Mouse (Mus musculus): ENCODE measurements around the gene Ramac. TPM values are rescaled to one million over a fixed set of nuclear protein-coding genes. Genes with fewer than 3 reads are reported as not detected.

Ramac gene
- total and polyA plus RNA-seq, 3 experiments, result 30.8 to 134 (median 56.8) TPM

GRCm38 (mm10) chr7:81789095-81789757 lies 26.5 kb downstream of the Ramac start, which contains the start of gene 3110040N11Rik:
TSS of gene 3110040N11Rik (minus strand) at chr7:81789478.
- dilution Hi-C loops (cut with MboI; ENCODE audit: extremely low pct_ligation_motif_present, extremely low pct_unique_long_range_greater_than_20kb, low sequenced_read_pairs) (no loop called here), in situ Hi-C loops (cut with MboI; ENCODE audit: low pct_ligation_motif_present, low pct_unique_long_range_greater_than_20kb, low sequenced_read_pairs) (loop anchor here (25.0 kb wide), 2 partner anchors 323 to 473 kb away; no protein-coding TSS in a partner anchor)
- Histone ChIP-seq H3K9me3 (replicated peaks; ENCODE audit: low read length) (no peaks in the 10 kb centered on the region), H3K4me2 (ENCODE audit: insufficient read depth, low read depth, poor library complexity, severe bottlenecking) (peak within 1 kb of the TSS; percentile 82), H3K9ac (ENCODE audit: insufficient read depth, low read depth) (peak within 1 kb of the TSS; percentile 74), H3K79me2 (replicated peaks; ENCODE audit: control insufficient read depth, extremely low read depth, insufficient read depth, poor library complexity, severe bottlenecking) (no peaks in the 10 kb centered on the region; the same call in 1 of the 2 replicates), H3K4me3 (replicated peaks in 1 of 3; ENCODE audit: low read depth in 2 of 3, low read length in 2 of 3, poor library complexity in 1 of 3) (peak within 1 kb of the TSS; percentile 46 to 81 (median 68)), H3K27ac (ENCODE audit: insufficient read depth, low read depth) (peak within 1 kb of the TSS; percentile 93), H3K36me3 (replicated peaks in 1 of 2; ENCODE audit: control insufficient read depth in 1 of 2, insufficient read depth in 1 of 2, low read length in 1 of 2) (peaks cover 8 to 36% of the 10 kb centered on the region in 2 experiments), H3K27me3 (replicated peaks) (no peaks in the 10 kb centered on the region), H3K4me1 (ENCODE audit: control insufficient read depth in 1 of 2, insufficient read depth in 2 of 2) (peaks cover 0 to 14% of the 10 kb centered on the region in 2 experiments; a peak in 1 of 4 replicates)
- DNase-seq (ENCODE audit: extremely low read depth), result peak; percentile 90
- TF ChIP-seq MXI1 (IDR thresholded peaks at IDR 0.05; ENCODE audit: low read depth, low read length) (peak; percentile 64; the same call in 1 of the 2 replicates), POLR2A (IDR thresholded peaks at IDR 0.05; ENCODE audit: low read depth, low read length) (peak; percentile 99), RAD21 (IDR thresholded peaks at IDR 0.05; ENCODE audit: low read depth, low read length) (peak; percentile 66), BHLHE40 (IDR thresholded peaks at IDR 0.05; ENCODE audit: low read depth, low read length) (no peak), ELF1 (IDR thresholded peaks at IDR 0.05; ENCODE audit: low read depth, low read length) (peak; percentile 94), TBP (conservative IDR thresholded peaks at IDR 0.05; ENCODE audit: low read depth, low read length) (no peak; the same call in 1 of the 2 replicates), PAX5 (IDR thresholded peaks at IDR 0.05; ENCODE audit: low read length) (no peak), ZKSCAN1 (IDR thresholded peaks at IDR 0.05; ENCODE audit: borderline replicate concordance, low read depth, low read length) (no peak), ZNF384 (IDR thresholded peaks at IDR 0.05; ENCODE audit: low read depth, low read length) (no peak), MYC (IDR thresholded peaks at IDR 0.05; ENCODE audit: low read depth, low read length) (peak; percentile 70), MAFK (IDR thresholded peaks at IDR 0.05; ENCODE audit: insufficient replicate concordance, low read length) (no peak), NELFE (IDR thresholded peaks at IDR 0.05; ENCODE audit: low read depth, low read length) (peak; percentile 92), ZC3H11A (IDR thresholded peaks at IDR 0.05; ENCODE audit: low read depth, low read length) (no peak), E2F4 (IDR thresholded peaks at IDR 0.05; ENCODE audit: insufficient replicate concordance, low read depth, low read length) (no peak), KAT2A (IDR thresholded peaks at IDR 0.05; ENCODE audit: insufficient replicate concordance, low read length) (peak; percentile 48; the same call in 1 of the 2 replicates), IRF4 (IDR thresholded peaks at IDR 0.05; ENCODE audit: low read depth, low read length) (no peak; the same call in 1 of the 2 replicates), HCFC1 (IDR thresholded peaks at IDR 0.05; ENCODE audit: low read depth, low read length) (peak; percentile 74; the same call in 1 of the 2 replicates), ETS1 (conservative IDR thresholded peaks at IDR 0.05; ENCODE audit: low read depth, low read length) (no peak), USF2 (conservative IDR thresholded peaks at IDR 0.05; ENCODE audit: low read depth, low read length) (no peak), NRF1 (IDR thresholded peaks at IDR 0.05; ENCODE audit: low read depth, low read length) (peak; percentile 96), CHD2 (IDR thresholded peaks at IDR 0.05; ENCODE audit: low read length) (no peak), ZMIZ1 (IDR thresholded peaks at IDR 0.05; ENCODE audit: low read depth, low read length) (peak; percentile 81; the same call in 1 of the 2 replicates), JUN (IDR thresholded peaks at IDR 0.05; ENCODE audit: insufficient read depth, low read depth, low read length) (no peak), USF1 (IDR thresholded peaks at IDR 0.05; ENCODE audit: low read depth, low read length) (no peak), MEF2A (IDR thresholded peaks at IDR 0.05; ENCODE audit: borderline replicate concordance, low read depth, low read length) (no peak), MAX (IDR thresholded peaks at IDR 0.05; ENCODE audit: low read length) (peak; percentile 78; the same call in 1 of the 2 replicates), CHD1 (IDR thresholded peaks at IDR 0.05; ENCODE audit: low read depth, low read length) (no peak), TCF12 (IDR thresholded peaks at IDR 0.05; ENCODE audit: low read depth, low read length) (peak; percentile 78), RCOR1 (conservative IDR thresholded peaks at IDR 0.05; ENCODE audit: low read depth, low read length) (no peak), CTCF (conservative IDR thresholded peaks at IDR 0.05 in 1 of 2, IDR thresholded peaks at IDR 0.05 in 1 of 2; ENCODE audit: low read depth in 2 of 2, low read length in 2 of 2) (peak in 1 of 2 experiments; percentile 76; a peak in 2 of 4 replicates), SMC3 (IDR thresholded peaks at IDR 0.05; ENCODE audit: low read depth, low read length) (peak; percentile 60), SIN3A (IDR thresholded peaks at IDR 0.05; ENCODE audit: low read length) (peak; percentile 49; the same call in 1 of the 2 replicates), POLR2AphosphoS2 (IDR thresholded peaks at IDR 0.05; ENCODE audit: low read depth, low read length) (peak; percentile 94), UBTF (IDR thresholded peaks at IDR 0.05; ENCODE audit: low read depth, low read length) (no peak), GABPA (IDR thresholded peaks at IDR 0.05; ENCODE audit: insufficient replicate concordance, low read depth, low read length) (no peak), MAZ (IDR thresholded peaks at IDR 0.05; ENCODE audit: low read depth, low read length) (no peak), EP300 (IDR thresholded peaks at IDR 0.05; ENCODE audit: low read length) (no peak), JUND (conservative IDR thresholded peaks at IDR 0.05; ENCODE audit: low read depth, low read length) (no peak)
